ENCODE assay signal across 15 mouse cellular contexts in genomic region chr8:128525912-128526311, GRCm38 (mm10).
"Had no signal": no experiment of that assay in that cellular context is flagged by ENCODE, and none has a peak within 500 bp of the region (broad histone marks: within the 10 kb centered on the region; RNA-seq: fewer than 3 reads in every experiment).

No protein-coding gene starts in this region.

- H3K9ac ChIP-seq: neural tube, embryonic 15.5 days; stomach, embryonic 15.5 days had no signal

- H3K9me3 ChIP-seq: neural tube, embryonic 15.5 days; stomach, embryonic 15.5 days had no signal

- H3K4me2 ChIP-seq: neural tube, embryonic 15.5 days; stomach, embryonic 15.5 days had no signal

- H3K4me1 ChIP-seq: stomach, embryonic 15.5 days had no signal

- H3K36me3 ChIP-seq: neural tube, embryonic 15.5 days; stomach, embryonic 15.5 days had no signal

- H3K27ac ChIP-seq: neural tube, embryonic 15.5 days; stomach, embryonic 15.5 days; stomach, postnatal 0 days had no signal

- H3K27me3 ChIP-seq: neural tube, embryonic 15.5 days; stomach, embryonic 15.5 days had no signal

- DNase-seq: retina, postnatal 1 day; right cerebral cortex, adult 18-20 months; right cerebral cortex, postnatal 14 days; right cerebral cortex, postnatal 25 days; right cerebral cortex, postnatal 4 days; spleen, adult 18-20 months; thymus, adult 18-20 months; thymus, adult 2 months; thymus, postnatal 14 days; thymus, postnatal 25 days; thymus, postnatal 36 days; thymus, postnatal 4 days had no signal

- H3K4me3 ChIP-seq: neural tube, embryonic 15.5 days; stomach, embryonic 15.5 days had no signal
